Mouse (Mus musculus) erythroblast, adult 5-6 weeks (primary cell): ENCODE measurements around the gene Smco4. TPM values are rescaled to one million over a fixed set of nuclear protein-coding genes. Genes with fewer than 3 reads are reported as not detected.

ENCODE experiments used
- ATAC-seq: replicated peaks from 2 replicates; pipeline ENCODE4 v1.8.0; 2016; ENCODE audit warnings: moderate number of reproducible peaks, mild to moderate bottlenecking, moderate TSS enrichment, inconsistent platforms; ENCODE audit not compliant: poor library complexity, low FRiP score, severe bottlenecking
- total RNA-seq, 2 experiments: library from RNA; stranded (forward) in 1 of 2; stranded (reverse) in 1 of 2; fragments of 150-400 nt in 1 of 2; fragments of 200-764, 138-1000 nt in 1 of 2; gene quantifications; 2 replicates each; pipeline versions ENCODE4 v1.2.3 to v1.2.4; 2015 to 2017; ENCODE audit warnings: low replicate concordance in 2 of 2

Gene Smco4
- total RNA-seq, 2 experiments from 2014 or later: not detected

DNA sequence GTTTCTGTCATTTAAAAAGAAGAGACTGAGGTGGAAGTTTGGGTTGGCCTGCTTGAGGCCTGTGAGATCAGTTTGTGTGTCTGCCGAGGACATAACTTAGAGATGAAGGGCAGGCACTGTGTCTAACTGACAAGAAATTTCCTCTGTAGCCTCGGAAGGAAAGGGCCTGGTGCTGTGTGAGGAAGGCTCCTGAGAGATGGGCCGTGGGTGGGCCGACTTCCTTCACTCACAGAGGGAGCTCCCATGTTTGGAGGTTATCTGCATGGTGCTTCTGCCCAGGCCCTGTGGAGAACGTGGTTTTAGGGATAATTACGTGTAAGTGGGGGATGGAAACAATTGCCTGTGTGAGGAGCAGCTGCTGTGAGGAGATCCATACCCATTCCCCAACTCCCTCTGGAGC lies 10.6 kb downstream of the Smco4 start:
- ATAC-seq: no peak

DNA sequence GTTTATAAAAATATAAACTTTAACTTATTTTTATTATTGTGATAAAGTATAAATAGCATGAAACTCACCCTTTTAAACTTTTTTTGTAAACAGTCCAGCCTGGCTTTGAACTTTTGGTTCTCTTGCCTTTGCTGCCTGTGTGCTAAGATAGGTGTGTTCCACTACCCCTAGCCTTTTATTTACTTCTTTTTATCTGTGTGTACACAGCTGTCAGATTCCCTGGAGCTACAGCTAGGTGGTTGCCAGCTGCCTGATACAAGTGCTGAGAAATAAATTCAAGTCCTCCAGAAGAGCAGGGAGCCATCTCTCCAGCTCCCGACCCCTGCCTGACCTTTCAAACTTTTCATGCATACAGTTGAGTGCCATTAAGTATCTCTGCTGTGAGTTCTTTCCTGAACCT lies 12.1 kb downstream of the Smco4 start:
- no peak for ATAC-seq

- no peak for ATAC-seq
These were observed 13.6 kb downstream of the Smco4 start for GRCm38 (mm10) chr9:15506863-15507262.

GRCm38 (mm10) chr9:15507431-15507875 lies 14.2 kb downstream of the Smco4 start:
- ATAC-seq: no peak

DNA sequence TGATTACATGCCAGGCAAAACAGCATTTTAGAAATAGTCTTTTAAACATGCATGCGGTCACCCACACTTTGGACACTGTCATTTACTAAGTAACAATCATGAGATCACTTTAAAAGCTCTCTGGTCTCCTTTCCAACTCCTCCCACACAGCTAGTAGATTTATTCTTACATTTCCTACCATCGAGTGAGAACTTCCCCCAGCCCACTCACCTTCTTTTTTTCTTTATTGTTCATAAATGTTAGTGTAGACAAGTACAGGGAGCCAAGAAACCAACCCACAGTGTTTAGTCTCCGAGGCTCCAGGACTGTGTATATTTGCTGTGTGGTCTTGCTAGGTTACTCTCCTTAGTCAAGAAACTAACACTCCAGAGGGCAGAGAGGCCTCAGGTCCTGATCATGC lies 16.1 kb downstream of the Smco4 start:
- ATAC-seq: no peak

DNA sequence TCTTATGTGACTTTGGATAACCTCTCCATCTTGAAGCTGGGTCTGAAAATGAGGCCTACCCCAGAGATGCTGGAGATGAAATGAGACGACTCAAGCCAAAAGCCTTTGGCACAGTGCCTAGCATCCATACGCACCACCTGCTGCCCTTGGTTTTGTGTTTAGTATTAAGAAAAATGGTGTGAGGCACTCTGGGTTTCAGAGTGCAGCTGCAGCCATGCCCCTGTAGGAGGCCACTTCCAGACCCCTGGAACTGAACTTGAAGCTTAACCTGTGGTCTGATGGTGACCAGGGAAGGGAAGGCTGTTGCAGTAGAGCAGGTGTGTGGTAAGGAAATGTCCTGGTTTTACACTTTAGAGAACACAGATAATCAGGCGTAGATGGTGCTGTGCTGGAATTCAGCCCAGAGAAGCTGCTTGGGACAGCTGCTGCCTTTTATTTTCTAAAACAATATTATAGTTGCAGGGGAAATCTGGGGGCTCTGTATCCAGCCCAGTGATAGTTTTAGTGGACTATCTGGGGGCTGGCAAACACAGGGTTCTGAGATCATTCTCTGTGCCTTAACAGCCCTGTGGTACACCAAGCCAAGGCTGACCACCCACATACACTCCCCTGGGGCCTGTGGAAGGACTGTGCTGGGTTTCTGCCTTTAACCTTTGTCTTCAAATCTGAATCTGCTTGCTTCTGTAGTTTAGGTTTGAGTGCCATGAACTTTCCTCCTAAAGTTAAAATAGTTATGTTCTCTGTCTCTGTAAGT lies 17.5 kb downstream of the Smco4 start:
- no peak for ATAC-seq

DNA sequence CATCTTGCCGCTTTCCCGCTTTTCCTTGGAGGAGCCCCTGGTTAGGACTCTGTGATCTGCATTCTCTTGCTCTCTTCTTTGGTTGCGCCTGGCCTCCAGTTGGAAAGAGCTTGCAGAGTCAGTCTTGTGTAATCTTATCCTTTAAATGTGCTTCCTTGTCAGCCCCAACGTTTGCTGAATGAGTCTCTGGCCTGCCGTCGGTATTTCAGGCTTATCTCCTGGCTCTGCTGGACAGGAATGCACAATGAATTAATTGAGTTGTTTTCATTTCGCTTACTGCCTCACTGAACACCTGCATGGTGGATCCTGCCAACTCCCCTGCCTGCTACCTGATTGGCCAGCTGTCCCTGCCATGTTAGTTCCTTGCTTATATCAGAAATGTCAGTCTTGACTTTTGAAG lies 19.7 kb downstream of the Smco4 start:
- ATAC-seq: no peak

DNA sequence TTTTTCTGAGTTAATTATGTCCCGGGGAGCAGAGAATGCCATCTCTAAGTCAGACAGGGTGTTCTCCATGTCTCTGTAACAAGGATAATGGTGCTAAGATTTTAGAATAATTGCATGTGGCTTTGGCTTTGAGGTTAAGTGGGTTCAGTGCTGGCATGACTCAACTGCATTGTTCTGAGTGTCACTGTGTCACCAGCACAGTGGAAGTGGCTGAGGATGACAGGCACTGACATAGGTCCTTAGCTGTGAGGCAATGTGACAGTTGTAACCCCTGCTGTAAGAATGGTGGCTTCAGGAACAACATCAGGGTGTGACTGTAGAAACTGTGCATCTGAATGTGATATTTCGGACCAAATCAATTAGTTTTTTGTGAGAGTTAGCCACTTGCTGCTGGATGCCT lies 22.8 kb downstream of the Smco4 start:
- ATAC-seq: no peak

DNA sequence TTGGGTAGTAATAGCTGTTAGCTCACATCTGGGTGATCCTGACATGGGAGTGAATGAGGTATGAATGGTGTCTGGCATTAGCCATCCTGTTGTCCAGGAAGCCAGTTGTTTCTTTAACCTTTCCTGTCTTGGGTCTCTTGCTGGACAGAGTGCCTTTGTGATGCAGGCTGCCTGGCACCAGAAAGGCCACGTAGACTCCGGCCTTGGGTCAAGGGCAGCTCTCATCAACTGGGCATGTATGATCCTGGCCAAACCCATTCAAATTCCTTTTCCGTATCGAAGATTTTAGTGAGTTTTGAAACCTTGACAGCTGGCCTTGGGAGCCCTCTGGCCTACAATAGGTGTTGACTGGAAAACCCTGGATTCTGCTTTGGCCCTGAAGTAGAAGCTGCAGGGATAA lies 24.7 kb downstream of the Smco4 start:
- no peak for ATAC-seq

DNA sequence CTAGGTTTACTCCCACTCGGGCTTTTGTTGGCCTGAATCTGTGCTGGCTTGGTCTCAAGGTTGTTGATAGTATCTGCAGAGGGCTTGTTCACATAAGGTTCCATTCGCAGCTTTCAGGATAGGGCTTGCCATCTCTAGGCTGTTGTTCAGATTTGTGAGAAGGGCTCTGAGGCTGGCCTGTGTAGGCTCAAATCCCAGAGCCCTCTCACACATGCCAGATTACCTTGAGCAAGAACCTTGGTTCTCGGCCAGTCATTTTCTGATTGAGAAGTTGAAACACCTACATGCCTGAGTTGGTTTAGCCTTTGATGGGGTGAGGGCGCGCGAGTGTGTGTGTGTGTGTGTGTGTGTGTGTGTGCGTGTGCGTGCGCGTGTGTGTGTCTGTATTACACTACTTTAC lies 29.1 kb downstream of the Smco4 start:
- no peak for ATAC-seq

DNA sequence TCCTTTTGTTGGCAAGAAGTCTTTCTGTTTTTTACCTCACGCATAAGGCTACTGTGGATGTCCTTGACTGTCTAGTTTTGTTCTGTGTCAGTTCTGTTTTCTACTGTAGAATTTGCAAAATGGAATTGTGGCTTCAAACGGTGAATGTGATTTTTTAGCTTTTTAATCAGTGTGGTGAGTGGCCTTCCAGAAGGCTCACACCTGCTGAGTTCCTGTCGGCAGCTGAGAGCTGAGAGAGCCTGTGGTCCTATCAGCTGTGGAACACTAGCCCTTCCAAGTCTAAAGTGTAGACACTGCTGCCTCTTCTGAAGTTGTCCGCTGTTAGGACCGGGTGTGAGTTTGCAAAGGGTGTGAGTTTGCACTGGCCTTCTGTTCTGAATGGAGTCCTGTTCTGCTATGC lies 29.7 kb downstream of the Smco4 start:
- no peak for ATAC-seq

DNA sequence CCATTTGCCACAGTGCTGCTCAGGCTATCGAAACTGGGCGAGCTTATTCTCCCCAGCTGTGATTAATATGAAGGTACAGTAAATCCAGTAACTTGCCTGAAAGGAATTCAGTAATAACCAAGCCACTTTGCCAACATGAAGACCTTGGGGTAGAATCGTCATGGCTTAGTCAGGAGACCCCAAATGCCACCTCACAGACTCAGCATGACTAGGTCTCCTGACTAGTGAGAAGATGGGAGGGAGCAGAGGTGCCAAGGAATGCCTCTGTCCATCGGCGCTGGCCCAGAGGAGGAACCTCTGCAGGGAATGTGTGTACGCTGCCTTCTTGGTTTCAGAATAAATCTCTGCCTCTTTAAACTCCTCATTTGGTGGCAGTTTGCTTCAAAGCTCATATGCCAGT lies 30.4 kb downstream of the Smco4 start:
- ATAC-seq: no peak

- no peak for ATAC-seq
These were observed 32.0 kb downstream of the Smco4 start for GRCm38 (mm10) chr9:15525246-15525645.

DNA sequence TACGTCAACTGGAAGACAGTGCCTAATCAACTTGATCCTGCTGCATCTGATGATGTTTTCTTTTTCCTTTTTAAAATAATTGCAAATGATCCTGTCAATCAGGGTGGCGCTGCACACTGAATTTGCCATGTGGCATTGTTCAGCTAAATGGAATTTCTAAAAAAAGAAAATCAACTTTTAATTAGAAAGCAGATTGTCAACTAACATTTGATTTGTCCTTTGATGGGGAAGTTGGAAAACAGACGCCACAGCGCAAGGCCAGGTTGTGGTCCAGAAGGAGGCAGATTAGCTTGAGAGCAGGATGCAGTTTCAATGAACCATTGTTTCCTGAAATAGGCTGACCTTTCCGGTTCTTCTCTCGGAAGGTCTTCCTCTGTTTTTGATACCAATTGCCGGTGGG lies 33.3 kb downstream of the Smco4 start:
- no peak for ATAC-seq

DNA sequence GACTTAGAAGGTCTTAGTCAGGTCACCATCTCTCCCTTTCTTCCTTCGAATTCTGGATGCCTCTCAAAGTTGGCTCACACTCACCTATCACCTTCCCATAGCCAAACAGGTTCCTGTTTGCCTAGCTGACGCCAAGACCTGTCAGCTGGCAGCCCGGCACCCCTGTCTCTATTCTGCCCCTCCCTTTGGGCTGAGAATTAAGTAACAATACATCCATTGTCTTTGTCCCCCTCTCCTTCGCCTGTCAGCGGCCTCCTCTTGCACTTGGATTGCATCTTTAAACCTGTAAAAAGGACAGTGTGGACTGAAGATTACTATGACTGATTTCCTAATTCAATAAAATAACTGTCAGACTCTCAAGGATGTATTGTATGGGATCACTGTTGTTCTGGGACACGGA lies 34.6 kb downstream of the Smco4 start:
- ATAC-seq: no peak

DNA sequence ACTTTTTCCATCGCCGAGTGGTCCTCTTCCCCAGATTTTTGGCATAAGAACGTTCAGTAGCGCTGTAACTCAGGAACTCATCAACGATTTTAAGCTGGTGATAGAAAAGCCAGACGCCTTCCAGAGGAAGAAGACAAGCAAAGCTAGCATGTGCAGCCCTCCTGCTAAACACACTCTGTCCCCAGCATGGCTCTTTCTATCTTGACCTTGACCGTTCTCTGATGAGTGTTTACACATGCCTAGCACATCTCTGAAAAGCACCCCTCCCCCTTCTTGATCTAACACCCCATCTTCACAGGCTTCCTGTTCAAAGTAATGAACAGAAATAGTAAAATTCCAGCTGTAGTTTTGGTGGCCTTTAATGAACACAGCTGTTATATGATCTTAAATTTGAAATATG lies 35.1 kb downstream of the Smco4 start:
- ATAC-seq: no peak

DNA sequence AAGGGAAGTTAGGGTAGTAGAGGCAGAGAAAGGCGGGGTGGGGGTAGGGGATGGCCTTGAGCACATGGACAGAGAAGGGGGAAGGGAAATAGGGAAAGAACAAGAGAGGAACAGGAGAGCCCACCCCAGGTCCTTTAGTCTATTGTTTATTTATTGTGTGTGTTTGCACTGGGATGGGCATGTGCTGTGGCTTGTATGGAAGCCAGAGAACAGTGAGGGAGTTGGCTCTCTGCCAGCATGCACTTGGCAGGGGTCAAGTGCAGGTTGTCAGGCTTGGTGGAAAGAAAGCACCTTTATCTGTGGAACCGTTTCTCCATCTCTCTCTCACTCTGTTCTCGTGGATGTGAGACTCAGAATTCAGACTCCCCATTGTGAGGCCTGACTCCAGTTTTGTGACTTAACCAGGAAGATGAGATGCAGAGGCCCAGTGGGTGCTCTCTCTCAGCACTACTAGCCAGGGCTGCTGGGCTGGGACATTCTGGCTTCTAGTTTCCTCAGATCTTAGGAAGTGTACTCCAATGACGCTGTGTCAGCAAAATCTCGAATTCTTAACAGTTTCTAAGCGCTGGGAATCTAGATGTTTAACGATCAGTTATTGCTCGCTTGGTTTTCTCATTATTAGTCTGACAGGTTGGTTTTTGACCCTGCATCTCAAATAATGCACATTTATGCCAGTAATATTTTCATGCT lies 36.2 kb downstream of the Smco4 start:
- ATAC-seq: no peak

GRCm38 (mm10) chr9:15529965-15530320 lies 36.7 kb downstream of the Smco4 start:
- ATAC-seq: no peak

- no peak for ATAC-seq
These were observed 38.0 kb downstream of the Smco4 start for GRCm38 (mm10) chr9:15531204-15531603.

- no peak for ATAC-seq
These were observed 40.3 kb downstream of the Smco4 start for GRCm38 (mm10) chr9:15533336-15534070.

DNA sequence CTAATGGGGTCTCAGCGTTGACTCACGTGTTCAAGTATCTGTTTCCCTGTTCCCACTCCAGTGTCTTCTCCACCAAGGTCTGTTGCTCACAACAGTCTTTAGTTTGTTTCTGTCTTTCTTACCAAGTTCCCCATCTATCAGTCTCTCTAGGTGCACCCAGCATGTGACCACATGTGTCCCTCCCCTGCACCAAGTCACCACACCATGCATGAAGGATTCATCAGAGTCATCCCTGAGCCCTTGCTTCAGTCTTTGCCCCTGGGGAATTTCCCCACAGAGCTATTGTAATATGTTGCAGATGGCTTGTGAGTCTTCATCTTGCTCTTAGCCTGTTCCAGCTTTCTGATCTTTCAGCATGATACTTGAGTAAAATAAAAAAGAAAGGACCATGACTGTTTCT lies 40.9 kb downstream of the Smco4 start:
- ATAC-seq: no peak
